Mouse (Mus musculus) ES-E14 (cell line): ENCODE data around the gene Nrk.

Experiments used
- HCFC1 ChIP-seq: IDR thresholded peaks from 2 replicates; pipeline ENCODE4 v1.6.1; 2012; ENCODE audit warnings: low read length, inconsistent platforms, borderline replicate concordance; ENCODE audit not compliant: insufficient read depth
- MAFK ChIP-seq: IDR thresholded peaks from 2 replicates; pipeline ENCODE4 v1.6.1; 2014; ENCODE audit warnings: mild to moderate bottlenecking, low read depth, low read length, inconsistent platforms; ENCODE audit not compliant: insufficient read depth
- ZNF384 ChIP-seq: IDR thresholded peaks from 2 replicates; pipeline ENCODE4 v1.6.1; 2012; ENCODE audit warnings: low read depth, low read length, inconsistent platforms

GRCm38 (mm10) chrX:139051976-139052375 lies 137.7 kb downstream of the Nrk start:
- TF ChIP-seq MAFK, result no peak
- TF ChIP-seq HCFC1, result no peak
- no peak for TF ChIP-seq ZNF384
